Mouse (Mus musculus): Measurements from ENCODE around the gene Gja5. TPM values are rescaled to one million over a fixed set of nuclear protein-coding genes. Genes with fewer than 3 reads are reported as not detected.
"Not testable (repeated sequence)": the region's sequence is repeated elsewhere in the genome, so short reads cannot be mapped to it uniquely, and the experiment has no call there.

Gene Gja5
- total RNA-seq, 2 experiments from 2014 or later, result 12.2 to 18.4 TPM

- DNase-seq, result no peak
- intact Hi-C loops (cut with DNase I), result no loop called here
These were observed 102.5 kb downstream of the Gja5 start for GRCm38 (mm10) chr3:97007010-97007448.

GRCm38 (mm10) chr3:97025226-97025625, 120.7 kb downstream of the Gja5 start:
- DNase-seq, result peak; percentile 16 to 44
- intact Hi-C loops (cut with DNase I), result loop anchor here (2.0 kb wide), 1 partner anchor 52 kb away; no protein-coding TSS in a partner anchor

- DNase-seq, result no peak
- intact Hi-C loops (cut with DNase I), result no loop called here
These were observed 127.6 kb downstream of the Gja5 start for GRCm38 (mm10) chr3:97032053-97032496.

GRCm38 (mm10) chr3:97035558-97035957, 131.1 kb downstream of the Gja5 start:
- no peak for DNase-seq
- intact Hi-C loops (cut with DNase I), result no loop called here

GRCm38 (mm10) chr3:97037119-97037518, 132.6 kb downstream of the Gja5 start:
- intact Hi-C loops (cut with DNase I), result no loop called here
- peak in 1 of 2 experiments; percentile 36 for DNase-seq

GRCm38 (mm10) chr3:97039721-97040120, 135.2 kb downstream of the Gja5 start:
- no peak for DNase-seq
- intact Hi-C loops (cut with DNase I), result no loop called here

- no peak for DNase-seq
- intact Hi-C loops (cut with DNase I), result no loop called here
These were observed 139.7 kb downstream of the Gja5 start for GRCm38 (mm10) chr3:97044188-97044587.

GRCm38 (mm10) chr3:97047757-97048156, 143.3 kb downstream of the Gja5 start:
- intact Hi-C loops (cut with DNase I), result no loop called here
- no peak for DNase-seq

- no peak for DNase-seq
- intact Hi-C loops (cut with DNase I), result no loop called here
These were observed 143.9 kb downstream of the Gja5 start for GRCm38 (mm10) chr3:97048360-97048759.

GRCm38 (mm10) chr3:97051264-97051744, 146.8 kb downstream of the Gja5 start:
- intact Hi-C loops (cut with DNase I), result no loop called here
- DNase-seq, result peak; percentile 19 to 22

GRCm38 (mm10) chr3:97052069-97052799, 147.7 kb downstream of the Gja5 start:
- intact Hi-C loops (cut with DNase I), result no loop called here
- DNase-seq, result no peak

GRCm38 (mm10) chr3:97058704-97059103, 154.2 kb downstream of the Gja5 start:
- no peak for DNase-seq
- intact Hi-C loops (cut with DNase I), result no loop called here

- intact Hi-C loops (cut with DNase I), result no loop called here
- DNase-seq, result no peak
These were observed 155.6 kb downstream of the Gja5 start for GRCm38 (mm10) chr3:97060119-97060518.

GRCm38 (mm10) chr3:97062814-97063213, 158.3 kb downstream of the Gja5 start:
- peak; percentile 38 to 65 for DNase-seq
- intact Hi-C loops (cut with DNase I), result no loop called here

- DNase-seq, result peak in 1 of 2 experiments; percentile 12
- intact Hi-C loops (cut with DNase I), result no loop called here
These were observed 159.6 kb downstream of the Gja5 start for GRCm38 (mm10) chr3:97064046-97064445.

GRCm38 (mm10) chr3:97069589-97069988, 165.1 kb downstream of the Gja5 start:
- DNase-seq; intact Hi-C loops (cut with DNase I): not testable (repeated sequence)

- DNase-seq; intact Hi-C loops (cut with DNase I): not testable (repeated sequence)
These were observed 167.4 kb downstream of the Gja5 start for GRCm38 (mm10) chr3:97071916-97072315.

GRCm38 (mm10) chr3:97072361-97072760, 167.9 kb downstream of the Gja5 start:
- intact Hi-C loops (cut with DNase I); DNase-seq: not testable (repeated sequence)

GRCm38 (mm10) chr3:97075744-97076350, 171.4 kb downstream of the Gja5 start:
- intact Hi-C loops (cut with DNase I), result loop anchor here (1.0 to 5.0 kb wide), 3 partner anchors 51 to 261 kb away; no protein-coding TSS in a partner anchor
- not testable (repeated sequence) for DNase-seq

- peak; percentile 47 to 60 for DNase-seq
- intact Hi-C loops (cut with DNase I), result loop anchor here (1.0 to 5.0 kb wide), 3 partner anchors 52 to 261 kb away; no protein-coding TSS in a partner anchor
These were observed 171.9 kb downstream of the Gja5 start for GRCm38 (mm10) chr3:97076412-97076811.

GRCm38 (mm10) chr3:97078436-97078835, 173.9 kb downstream of the Gja5 start:
- intact Hi-C loops (cut with DNase I), result loop anchor here (5.0 kb wide), 1 partner anchor 259 kb away; no protein-coding TSS in a partner anchor
- no peak for DNase-seq
